47 mouse cellular contexts compared by ENCODE assay signal in the genomic region with DNA sequence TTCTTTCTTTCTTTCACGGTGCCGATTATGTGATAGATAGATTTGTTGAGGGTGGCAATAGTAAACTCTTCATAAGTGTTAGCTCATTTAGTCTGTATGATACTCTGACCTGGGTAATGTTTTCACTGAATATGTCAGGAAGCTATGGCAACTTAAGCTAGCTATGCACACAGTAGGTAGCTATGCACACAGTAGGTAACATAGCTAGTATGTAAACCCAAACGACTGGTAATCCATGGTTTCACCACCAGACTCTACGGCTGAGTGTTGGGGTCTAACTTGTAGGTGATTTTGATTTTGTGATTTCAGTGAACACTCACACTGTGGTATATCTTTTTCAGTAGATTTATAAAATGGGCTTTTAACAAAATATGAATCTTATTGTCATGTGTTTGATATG. TPM values are rescaled to one million over a fixed set of nuclear protein-coding genes. Genes with fewer than 3 reads are reported as not detected.
"Had no signal": no experiment of that assay in that cellular context is flagged by ENCODE, and none has a peak within 500 bp of the region (broad histone marks: within the 10 kb centered on the region; RNA-seq: fewer than 3 reads in every experiment).

No protein-coding gene starts in this region.

- H3K4me2 ChIP-seq: limb, embryonic 12.5 days; limb, embryonic 13.5 days; limb, embryonic 15.5 days; liver, embryonic 11.5 days; liver, embryonic 12.5 days; liver, embryonic 13.5 days; liver, embryonic 15.5 days; lung, embryonic 14.5 days; lung, embryonic 15.5 days; midbrain, embryonic 11.5 days; midbrain, embryonic 12.5 days; midbrain, embryonic 13.5 days; midbrain, embryonic 15.5 days; neural tube, embryonic 12.5 days had no signal

- H3K4me3 ChIP-seq: limb, embryonic 10.5 days; limb, embryonic 12.5 days; limb, embryonic 13.5 days; limb, embryonic 15.5 days; liver, embryonic 12.5 days; liver, embryonic 13.5 days; liver, embryonic 15.5 days; lung, embryonic 15.5 days; megakaryocyte, embryonic 14.5 days; midbrain, embryonic 10.5 days; midbrain, embryonic 12.5 days; midbrain, embryonic 13.5 days; midbrain, embryonic 15.5 days; myocyte; neural tube, embryonic 12.5 days had no signal

- H3K4me1 ChIP-seq: limb, embryonic 10.5 days; limb, embryonic 12.5 days; limb, embryonic 13.5 days; limb, embryonic 15.5 days; lung, embryonic 15.5 days; midbrain, embryonic 12.5 days; midbrain, embryonic 15.5 days; neural tube, embryonic 12.5 days had no signal

- DNase-seq: left cerebral cortex, postnatal 4 days; liver; liver, embryonic 13.5 days; liver, postnatal 0 days; lung, adult 18-20 months; lung, adult 2 months; lung, embryonic 14.5 days; lung, postnatal 10 days; lung, postnatal 14 days; lung, postnatal 36 days; lung, postnatal 4 days; midbrain, embryonic 14.5 days had no signal

- H3K9me3 ChIP-seq: limb, embryonic 10.5 days; limb, embryonic 12.5 days; limb, embryonic 13.5 days; limb, embryonic 15.5 days; liver, embryonic 12.5 days; liver, embryonic 13.5 days; liver, embryonic 15.5 days; lung, embryonic 15.5 days; megakaryocyte, embryonic 14.5 days; midbrain, embryonic 10.5 days; midbrain, embryonic 12.5 days; midbrain, embryonic 13.5 days; midbrain, embryonic 15.5 days; neural tube, embryonic 12.5 days had no signal

- H3K27me3 ChIP-seq: limb, embryonic 12.5 days; limb, embryonic 13.5 days; limb, embryonic 15.5 days; liver, embryonic 13.5 days; lung, embryonic 15.5 days; midbrain, embryonic 12.5 days; midbrain, embryonic 13.5 days; midbrain, embryonic 15.5 days; neural tube, embryonic 12.5 days had no signal

- H3K9ac ChIP-seq: limb, embryonic 12.5 days; limb, embryonic 13.5 days; limb, embryonic 15.5 days; liver, embryonic 12.5 days; liver, embryonic 13.5 days; liver, embryonic 14.5 days; liver, embryonic 15.5 days; liver, postnatal 0 days; lung, embryonic 14.5 days; lung, embryonic 15.5 days; midbrain, embryonic 12.5 days; midbrain, embryonic 13.5 days; midbrain, embryonic 15.5 days; neural tube, embryonic 12.5 days had no signal

- H3K36me3 ChIP-seq: limb, embryonic 10.5 days; limb, embryonic 12.5 days; limb, embryonic 13.5 days; limb, embryonic 15.5 days; liver, embryonic 12.5 days; liver, embryonic 13.5 days; liver, embryonic 15.5 days; lung, embryonic 15.5 days; midbrain, embryonic 10.5 days; midbrain, embryonic 12.5 days; midbrain, embryonic 13.5 days; midbrain, embryonic 15.5 days; neural tube, embryonic 12.5 days had no signal

- H3K27ac ChIP-seq: limb, embryonic 10.5 days; limb, embryonic 12.5 days; limb, embryonic 13.5 days; limb, embryonic 15.5 days; liver, embryonic 12.5 days; liver, embryonic 13.5 days; liver, embryonic 14.5 days; liver, embryonic 15.5 days; lung, embryonic 15.5 days; macrophage; midbrain, embryonic 10.5 days; midbrain, embryonic 12.5 days; midbrain, embryonic 13.5 days; midbrain, embryonic 15.5 days; neural tube, embryonic 12.5 days had no signal

RNA-seq across cellular contexts. Expression of a gene that starts 1.6 kb away (rescaled TPM):
- total RNA-seq: left cerebral cortex, postnatal 10 days; left cerebral cortex, postnatal 14 days; left cerebral cortex, postnatal 25 days; left cerebral cortex, postnatal 36 days; left cerebral cortex, postnatal 4 days; liver, adult 2 months; megakaryocyte progenitor cell, adult 5-6 weeks; megakaryocyte, adult 5-6 weeks; megakaryocyte-erythroid progenitor cell, adult 5-6 weeks; midbrain, postnatal 0 days; monocyte, adult 5-6 weeks had no signal
- polyA plus RNA-seq: limb, embryonic 10.5 days; limb, embryonic 11.5 days; limb, embryonic 12.5 days; limb, embryonic 13.5 days; limb, embryonic 14.5 days; limb, embryonic 15.5 days; liver, adult 2 months; liver, embryonic 11.5 days; liver, embryonic 12.5 days; liver, embryonic 13.5 days; liver, embryonic 14.5 days; liver, embryonic 15.5 days; liver, embryonic 16.5 days; liver, postnatal 0 days; lung, adult 2 months; lung, embryonic 14.5 days; lung, embryonic 15.5 days; lung, embryonic 16.5 days; lung, postnatal 0 days; macrophage; midbrain, embryonic 10.5 days; midbrain, embryonic 11.5 days; midbrain, embryonic 12.5 days; midbrain, embryonic 13.5 days; midbrain, embryonic 14.5 days; midbrain, embryonic 15.5 days; midbrain, embryonic 16.5 days; midbrain, postnatal 0 days; myocyte; neural tube, embryonic 11.5 days had no signal

RNA-seq across cellular contexts. Expression of a gene that starts 58.9 kb away (rescaled TPM):
- total RNA-seq: megakaryocyte-erythroid progenitor cell, adult 5-6 weeks; monocyte, adult 5-6 weeks had no signal
- polyA plus RNA-seq: liver, adult 2 months had no signal
